Mouse (Mus musculus): ENCODE data around the gene G6pc2. TPM values are rescaled to one million over a fixed set of nuclear protein-coding genes. Genes with fewer than 3 reads are reported as not detected.

G6pc2 gene
- polyA plus RNA-seq, 1 experiment from 2014 or later: 0.92 TPM

DNA sequence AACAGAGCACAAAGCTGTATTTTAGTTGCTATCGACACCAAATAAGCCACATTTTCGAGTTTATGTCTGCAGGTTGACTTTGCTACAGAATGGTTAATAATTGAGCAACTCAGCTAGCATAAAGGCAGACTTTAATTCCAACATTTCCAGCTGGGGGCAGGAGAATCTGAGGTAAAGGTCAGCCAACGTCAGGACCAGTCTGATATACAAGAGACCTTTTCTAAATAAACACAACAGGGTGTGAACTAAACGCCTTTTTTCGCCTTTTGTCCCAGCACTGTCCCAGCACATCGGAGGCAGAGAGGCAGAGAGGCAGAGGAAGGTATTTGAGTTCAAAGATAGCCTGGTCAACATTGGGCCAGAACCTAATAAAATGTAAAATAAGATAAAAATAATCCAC is 5.7 kb upstream of the G6pc2 start:
- whole genome bisulfite sequencing: 12% methylated on average over 6 of the region's 6 CpGs
- H3K9me3 ChIP-seq (replicated peaks; ENCODE audit: control insufficient read depth, low read length): no peaks in the 10 kb centered on the region
- H3K4me3 ChIP-seq (replicated peaks; ENCODE audit: low read length): peak overlapping the region; percentile 96
- peak overlapping the region; percentile 88 for H3K9ac ChIP-seq (ENCODE audit: low read length)
- ATAC-seq (ENCODE audit: insufficient read depth, low FRiP score): no peak
- H3K27me3 ChIP-seq (ENCODE audit: control insufficient read depth, insufficient read depth, low read length): no peaks in the 10 kb centered on the region
- H3K36me3 ChIP-seq (ENCODE audit: control insufficient read depth, insufficient read depth, low read length): peaks cover 11% of the 10 kb centered on the region; the same call in 1 of the 2 replicates
- H3K4me2 ChIP-seq (ENCODE audit: low read depth, low read length): peak overlapping the region; percentile 55
- H3K27ac ChIP-seq (ENCODE audit: low read length): no peak overlapping the region
- H3K4me1 ChIP-seq (ENCODE audit: control insufficient read depth, insufficient read depth, low read length): peaks cover 5% of the 10 kb centered on the region; the same call in 1 of the 2 replicates

DNA sequence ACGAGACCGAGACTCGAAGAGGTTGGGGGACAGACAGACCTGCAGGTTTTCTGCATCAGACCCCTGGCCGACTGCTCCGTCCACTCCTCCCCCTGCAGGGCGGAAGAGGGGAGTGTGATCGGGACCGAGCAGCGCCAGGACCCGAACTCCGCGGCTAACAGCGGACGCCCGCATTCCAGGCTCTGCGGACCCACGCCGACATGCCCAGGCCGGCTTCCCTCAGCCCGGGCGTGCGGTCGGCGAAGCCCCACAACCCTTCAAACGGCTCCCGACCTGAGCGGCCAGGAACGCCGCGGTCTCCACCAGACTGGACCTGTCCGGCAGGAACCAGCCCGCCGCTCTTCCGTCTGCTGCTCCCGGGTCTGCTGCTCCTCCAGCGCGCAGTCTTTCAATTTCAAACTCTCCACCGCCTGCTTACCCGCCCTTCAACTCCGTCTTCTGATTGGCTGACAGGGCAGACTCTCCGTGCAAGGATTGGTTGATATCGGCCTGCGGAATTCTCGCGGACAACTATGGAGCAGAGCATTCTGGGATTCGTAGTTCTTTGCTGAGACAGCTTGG is 5.0 kb upstream of the G6pc2 start, which contains the start of gene Spc25:
Spc25 (minus strand) TSS at position 404 of the 561 bp plus-strand sequence.
- Histone ChIP-seq H3K4me2 (ENCODE audit: low read depth, low read length) (peak within 1 kb of the TSS; percentile 55), H3K9me3 (replicated peaks; ENCODE audit: control insufficient read depth, low read length) (no peaks in the 10 kb centered on the region), H3K27ac (ENCODE audit: low read length) (peak within 1 kb of the TSS; percentile 84), H3K4me3 (replicated peaks; ENCODE audit: low read length) (peak within 1 kb of the TSS; percentile 96), H3K9ac (ENCODE audit: low read length) (peak within 1 kb of the TSS; percentile 88), H3K27me3 (ENCODE audit: control insufficient read depth, insufficient read depth, low read length) (no peaks in the 10 kb centered on the region), H3K36me3 (ENCODE audit: control insufficient read depth, insufficient read depth, low read length) (peaks cover 11% of the 10 kb centered on the region; the same call in 1 of the 2 replicates), H3K4me1 (ENCODE audit: control insufficient read depth, insufficient read depth, low read length) (peaks cover 5% of the 10 kb centered on the region; the same call in 1 of the 2 replicates)
- WGBS: under 1% methylated on average over 46 of the region's 46 CpGs
- ATAC-seq (ENCODE audit: insufficient read depth, low FRiP score): peak; percentile 99

DNA sequence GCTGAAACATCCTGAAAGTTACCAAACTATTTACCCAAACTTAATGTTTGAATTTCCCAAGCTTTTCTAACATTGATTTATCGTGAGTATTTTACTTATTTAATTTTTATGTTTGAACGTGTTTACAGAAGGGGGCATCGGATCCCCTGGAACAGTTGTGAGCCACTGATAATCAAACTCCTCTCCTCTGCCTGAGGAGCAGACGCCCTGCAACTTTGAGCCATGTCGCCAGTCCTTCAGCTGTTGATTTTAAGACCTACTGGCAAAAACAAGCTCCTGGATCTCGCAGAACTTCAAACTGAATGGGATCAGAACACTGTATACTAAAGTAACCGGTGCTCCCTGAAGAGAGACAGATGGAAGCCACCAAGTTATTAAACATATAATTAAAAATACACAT is 4.3 kb upstream of the G6pc2 start:
- WGBS: 14% methylated on average over 7 of the region's 7 CpGs
- ATAC-seq (ENCODE audit: insufficient read depth, low FRiP score): no peak
- H3K36me3 ChIP-seq (ENCODE audit: control insufficient read depth, insufficient read depth, low read length): peaks cover 7% of the 10 kb centered on the region; the same call in 1 of the 2 replicates

GRCm38 (mm10) chr2:69209684-69210083 is 1.2 kb upstream of the G6pc2 start:
- Histone ChIP-seq H3K27me3 (ENCODE audit: control insufficient read depth, insufficient read depth, low read length) (no peaks in the 10 kb centered on the region), H3K27ac (ENCODE audit: low read length) (no peak overlapping the region), H3K9ac (ENCODE audit: low read length) (no peak overlapping the region), H3K4me1 (ENCODE audit: control insufficient read depth, insufficient read depth, low read length) (0 out of 2 replicates have a peak, but pooled peaks cover 2% of the 10 kb centered on the region), H3K4me3 (replicated peaks; ENCODE audit: low read length) (no peak overlapping the region), H3K36me3 (ENCODE audit: control insufficient read depth, insufficient read depth, low read length) (no peaks in the 10 kb centered on the region), H3K9me3 (replicated peaks; ENCODE audit: control insufficient read depth, low read length) (no peaks in the 10 kb centered on the region), H3K4me2 (ENCODE audit: low read depth, low read length) (no peak overlapping the region)
- WGBS: 93% methylated on average over 3 of the region's 3 CpGs
- ATAC-seq (ENCODE audit: insufficient read depth, low FRiP score): no peak

More for the DNA sequence above, 4.3 kb upstream of the G6pc2 start:
- H3K4me2 ChIP-seq (ENCODE audit: low read depth, low read length): peak overlapping the region; percentile 49
- H3K9me3 ChIP-seq (replicated peaks; ENCODE audit: control insufficient read depth, low read length): no peaks in the 10 kb centered on the region
- peak overlapping the region; percentile 31; the same call in 1 of the 2 replicates for H3K9ac ChIP-seq (ENCODE audit: low read length)
- no peak overlapping the region for H3K27ac ChIP-seq (ENCODE audit: low read length)
- peaks cover 5% of the 10 kb centered on the region; the same call in 1 of the 2 replicates for H3K4me1 ChIP-seq (ENCODE audit: control insufficient read depth, insufficient read depth, low read length)
- peak overlapping the region; percentile 96 for H3K4me3 ChIP-seq (replicated peaks; ENCODE audit: low read length)
- no peaks in the 10 kb centered on the region for H3K27me3 ChIP-seq (ENCODE audit: control insufficient read depth, insufficient read depth, low read length)

- no peak overlapping the region for H3K27ac ChIP-seq (ENCODE audit: low read length)
- ATAC-seq (ENCODE audit: insufficient read depth, low FRiP score): no peak
- no peak overlapping the region for H3K9ac ChIP-seq (ENCODE audit: low read length)
- H3K4me2 ChIP-seq (ENCODE audit: low read depth, low read length): no peak overlapping the region
- H3K4me3 ChIP-seq (replicated peaks; ENCODE audit: low read length): no peak overlapping the region
- H3K9me3 ChIP-seq (replicated peaks; ENCODE audit: control insufficient read depth, low read length): no peaks in the 10 kb centered on the region
- H3K27me3 ChIP-seq (ENCODE audit: control insufficient read depth, insufficient read depth, low read length): no peaks in the 10 kb centered on the region
- no peaks in the 10 kb centered on the region for H3K4me1 ChIP-seq (ENCODE audit: control insufficient read depth, insufficient read depth, low read length)
- no peaks in the 10 kb centered on the region for H3K36me3 ChIP-seq (ENCODE audit: control insufficient read depth, insufficient read depth, low read length)
- 71% methylated on average over 10 of the region's 10 CpGs for WGBS
Measured at GRCm38 (mm10) chr2:69212652-69213051, 1.8 kb downstream of the G6pc2 start.

DNA sequence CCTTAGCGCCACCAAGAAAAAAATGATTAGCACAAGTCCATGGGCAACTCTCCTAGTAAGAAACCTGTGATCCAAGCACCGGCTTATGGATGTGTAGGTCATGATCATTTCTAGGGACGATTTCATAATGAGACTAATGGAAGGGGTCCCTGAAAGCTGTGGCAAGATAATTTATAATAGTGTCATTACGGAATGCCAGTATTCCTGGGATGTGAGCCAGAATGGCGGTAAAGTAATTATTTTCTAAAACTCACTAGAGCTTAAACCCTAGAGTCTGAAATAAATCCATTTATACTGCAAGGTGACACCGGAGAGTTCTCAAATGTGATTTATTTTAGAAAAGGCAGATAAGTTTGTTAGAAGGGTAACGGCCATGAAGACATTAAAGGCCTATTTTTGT is 4.4 kb downstream of the G6pc2 start:
- Histone ChIP-seq H3K9me3 (replicated peaks; ENCODE audit: control insufficient read depth, low read length) (no peaks in the 10 kb centered on the region), H3K4me2 (ENCODE audit: low read depth, low read length) (no peak overlapping the region), H3K4me3 (replicated peaks; ENCODE audit: low read length) (no peak overlapping the region), H3K27ac (ENCODE audit: low read length) (no peak overlapping the region), H3K9ac (ENCODE audit: low read length) (no peak overlapping the region), H3K27me3 (ENCODE audit: control insufficient read depth, insufficient read depth, low read length) (no peaks in the 10 kb centered on the region), H3K36me3 (ENCODE audit: control insufficient read depth, insufficient read depth, low read length) (no peaks in the 10 kb centered on the region), H3K4me1 (ENCODE audit: control insufficient read depth, insufficient read depth, low read length) (no peaks in the 10 kb centered on the region)
- 45% methylated on average over 7 of the region's 7 CpGs for WGBS
- ATAC-seq (ENCODE audit: insufficient read depth, low FRiP score): no peak; the same call in 1 of the 2 replicates

GRCm38 (mm10) chr2:69221868-69222416 is 11.1 kb downstream of the G6pc2 start:
- no peaks in the 10 kb centered on the region for H3K9me3 ChIP-seq (replicated peaks; ENCODE audit: control insufficient read depth, low read length)
- no peak overlapping the region for H3K27ac ChIP-seq (ENCODE audit: low read length)
- H3K4me1 ChIP-seq (ENCODE audit: control insufficient read depth, insufficient read depth, low read length): no peaks in the 10 kb centered on the region
- H3K27me3 ChIP-seq (ENCODE audit: control insufficient read depth, insufficient read depth, low read length): no peaks in the 10 kb centered on the region
- H3K9ac ChIP-seq (ENCODE audit: low read length): no peak overlapping the region
- no peak overlapping the region for H3K4me3 ChIP-seq (replicated peaks; ENCODE audit: low read length)
- H3K36me3 ChIP-seq (ENCODE audit: control insufficient read depth, insufficient read depth, low read length): no peaks in the 10 kb centered on the region
- 61% methylated on average over 5 of the region's 5 CpGs for WGBS
- H3K4me2 ChIP-seq (ENCODE audit: low read depth, low read length): no peak overlapping the region
- ATAC-seq (ENCODE audit: insufficient read depth, low FRiP score): no peak

- no peak overlapping the region for H3K27ac ChIP-seq (ENCODE audit: low read length)
- no peak overlapping the region for H3K9ac ChIP-seq (ENCODE audit: low read length)
- WGBS: 79% methylated on average over 10 of the region's 10 CpGs
- ATAC-seq (ENCODE audit: insufficient read depth, low FRiP score): no peak
- H3K36me3 ChIP-seq (ENCODE audit: control insufficient read depth, insufficient read depth, low read length): no peaks in the 10 kb centered on the region
- no peaks in the 10 kb centered on the region for H3K9me3 ChIP-seq (replicated peaks; ENCODE audit: control insufficient read depth, low read length)
- no peaks in the 10 kb centered on the region for H3K27me3 ChIP-seq (ENCODE audit: control insufficient read depth, insufficient read depth, low read length)
- H3K4me2 ChIP-seq (ENCODE audit: low read depth, low read length): no peak overlapping the region
- no peaks in the 10 kb centered on the region for H3K4me1 ChIP-seq (ENCODE audit: control insufficient read depth, insufficient read depth, low read length)
- H3K4me3 ChIP-seq (replicated peaks; ENCODE audit: low read length): no peak overlapping the region
Measured at GRCm38 (mm10) chr2:69222815-69223214, 11.9 kb downstream of the G6pc2 start.

GRCm38 (mm10) chr2:69224724-69225123 is 13.9 kb downstream of the G6pc2 start:
- Histone ChIP-seq H3K27ac (ENCODE audit: low read length) (no peak overlapping the region), H3K9ac (ENCODE audit: low read length) (no peak overlapping the region), H3K27me3 (ENCODE audit: control insufficient read depth, insufficient read depth, low read length) (no peaks in the 10 kb centered on the region), H3K9me3 (replicated peaks; ENCODE audit: control insufficient read depth, low read length) (no peaks in the 10 kb centered on the region), H3K36me3 (ENCODE audit: control insufficient read depth, insufficient read depth, low read length) (no peaks in the 10 kb centered on the region), H3K4me2 (ENCODE audit: low read depth, low read length) (no peak overlapping the region), H3K4me3 (replicated peaks; ENCODE audit: low read length) (no peak overlapping the region), H3K4me1 (ENCODE audit: control insufficient read depth, insufficient read depth, low read length) (no peaks in the 10 kb centered on the region)
- ATAC-seq (ENCODE audit: insufficient read depth, low FRiP score): no peak
- 48% methylated on average over 2 of the region's 2 CpGs for WGBS
